Mouse (Mus musculus): ENCODE data around the gene Olfr1215. TPM values are rescaled to one million over a fixed set of nuclear protein-coding genes. Genes with fewer than 3 reads are reported as not detected.

The Olfr1215 gene
- total and polyA plus RNA-seq, 3 experiments: not detected

- H3K27ac ChIP-seq (ENCODE audit: control insufficient read depth, low read depth, low read length): no peak within 1 kb of the TSS
- no peak for TF ChIP-seq MYC (IDR thresholded peaks at IDR 0.05; ENCODE audit: low read depth, low read length)
- no peak for TF ChIP-seq CTCF (IDR thresholded peaks at IDR 0.05 in 2 of 3, conservative IDR thresholded peaks at IDR 0.05 in 1 of 3; ENCODE audit: control insufficient read depth in 1 of 3, insufficient read depth in 1 of 3, low read depth in 2 of 3, low read length in 3 of 3, poor library complexity in 1 of 3, severe bottlenecking in 1 of 3)
- no peaks in the 10 kb centered on the region for H3K79me2 ChIP-seq (ENCODE audit: control insufficient read depth, insufficient read depth, low read length, poor library complexity)
- H3K9ac ChIP-seq (ENCODE audit: control insufficient read depth, low read depth, low read length, poor library complexity, severe bottlenecking): no peak within 1 kb of the TSS
- H3K36me3 ChIP-seq (ENCODE audit: control insufficient read depth in 1 of 2, insufficient read depth in 2 of 2, low read length in 2 of 2): no peaks in the 10 kb centered on the region
- H3K27me3 ChIP-seq (ENCODE audit: control insufficient read depth in 1 of 2, insufficient read depth in 2 of 2, low read length in 2 of 2): no peaks in the 10 kb centered on the region
- no peak within 1 kb of the TSS for H3K4me3 ChIP-seq (ENCODE audit: control insufficient read depth in 1 of 2, insufficient read depth in 1 of 2, low read depth in 2 of 2, low read length in 2 of 2)
- no peaks in the 10 kb centered on the region for H3K9me3 ChIP-seq (replicated peaks; ENCODE audit: insufficient read depth, low read length)
- DNase-seq (ENCODE audit: low read depth, low spot score): no peak
- no peaks in the 10 kb centered on the region for H3K4me1 ChIP-seq (ENCODE audit: control insufficient read depth in 1 of 2, insufficient read depth in 2 of 2, low read length in 2 of 2)
Measured at GRCm38 (mm10) chr2:89018240-89018639, 11.5 kb upstream of the Olfr1215 start, which contains the start of gene Olfr1216. Gene Olfr1216, minus strand, starts transcription at chr2:89018340.

- H3K27ac ChIP-seq (ENCODE audit: control insufficient read depth, low read depth, low read length): no peak within 1 kb of the TSS
- H3K79me2 ChIP-seq (ENCODE audit: control insufficient read depth, insufficient read depth, low read length, poor library complexity): no peaks in the 10 kb centered on the region
- TF ChIP-seq ELF1 (IDR thresholded peaks at IDR 0.05; ENCODE audit: low read depth, low read length) (no peak), ETS1 (IDR thresholded peaks at IDR 0.05; ENCODE audit: low read depth, low read length) (no peak), CTCF (IDR thresholded peaks at IDR 0.05 in 2 of 3, conservative IDR thresholded peaks at IDR 0.05 in 1 of 3; ENCODE audit: control insufficient read depth in 1 of 3, insufficient read depth in 1 of 3, low read depth in 2 of 3, low read length in 3 of 3, poor library complexity in 1 of 3, severe bottlenecking in 1 of 3) (no peak), POLR2AphosphoS2 (IDR thresholded peaks at IDR 0.05; ENCODE audit: low read length) (no peak), TAL1 (IDR thresholded peaks at IDR 0.05; ENCODE audit: low read length) (no peak), RAD21 (IDR thresholded peaks at IDR 0.05; ENCODE audit: low read depth, low read length) (no peak), TBP (IDR thresholded peaks at IDR 0.05; ENCODE audit: low read depth, low read length) (no peak), SMC3 (IDR thresholded peaks at IDR 0.05; ENCODE audit: low read depth, low read length) (no peak), CHD1 (IDR thresholded peaks at IDR 0.05; ENCODE audit: low read depth, low read length) (no peak), MXI1 (IDR thresholded peaks at IDR 0.05; ENCODE audit: low read depth, low read length) (no peak), CHD2 (IDR thresholded peaks at IDR 0.05; ENCODE audit: low read length) (no peak), POLR2A (IDR thresholded peaks at IDR 0.05; ENCODE audit: control insufficient read depth in 1 of 2, insufficient read depth in 1 of 2, low read depth in 1 of 2, low read length in 2 of 2, poor library complexity in 1 of 2) (no peak), MEF2A (IDR thresholded peaks at IDR 0.05; ENCODE audit: extremely low read depth, insufficient replicate concordance, low read depth, low read length, poor library complexity, severe bottlenecking) (no peak), GATA1 (IDR thresholded peaks at IDR 0.05; ENCODE audit: low read depth, low read length) (no peak), E2F4 (IDR thresholded peaks at IDR 0.05; ENCODE audit: borderline replicate concordance, low read depth, low read length) (no peak), USF1 (IDR thresholded peaks at IDR 0.05; ENCODE audit: low read depth, low read length) (no peak), NELFE (IDR thresholded peaks at IDR 0.05; ENCODE audit: low read depth, low read length) (no peak), KAT2A (conservative IDR thresholded peaks at IDR 0.05; ENCODE audit: low read depth, low read length) (no peak), ZC3H11A (IDR thresholded peaks at IDR 0.05; ENCODE audit: low read depth, low read length) (no peak), USF2 (IDR thresholded peaks at IDR 0.05; ENCODE audit: borderline replicate concordance in 1 of 2, insufficient read depth in 1 of 2, low read depth in 1 of 2, low read length in 2 of 2) (no peak)
- no peaks in the 10 kb centered on the region for H3K27me3 ChIP-seq (ENCODE audit: control insufficient read depth in 1 of 2, insufficient read depth in 2 of 2, low read length in 2 of 2)
- H3K9me3 ChIP-seq (replicated peaks; ENCODE audit: insufficient read depth, low read length): no peaks in the 10 kb centered on the region
- H3K4me3 ChIP-seq (ENCODE audit: control insufficient read depth in 1 of 2, insufficient read depth in 1 of 2, low read depth in 2 of 2, low read length in 2 of 2): no peak within 1 kb of the TSS
- no peak within 1 kb of the TSS for H3K9ac ChIP-seq (ENCODE audit: control insufficient read depth, low read depth, low read length, poor library complexity, severe bottlenecking)
- no peaks in the 10 kb centered on the region for H3K4me1 ChIP-seq (ENCODE audit: control insufficient read depth in 1 of 2, insufficient read depth in 2 of 2, low read length in 2 of 2)
- H3K36me3 ChIP-seq (ENCODE audit: control insufficient read depth in 1 of 2, insufficient read depth in 2 of 2, low read length in 2 of 2): no peaks in the 10 kb centered on the region
- no peak for DNase-seq (ENCODE audit: low read depth, low spot score)
Measured at GRCm38 (mm10) chr2:88992553-88992952, 14.2 kb downstream of the Olfr1215 start, which contains the start of gene Olfr1214. Gene Olfr1214, minus strand, starts transcription at chr2:88992653.
